Mouse (Mus musculus) layer of hippocampus, postnatal 25 days (tissue): Measurements from ENCODE around the gene Ube2f. TPM values are rescaled to one million over a fixed set of nuclear protein-coding genes. Genes with fewer than 3 reads are reported as not detected.
A peak's percentile ranks its signal among the peaks of the same experiment; 100 is the strongest.

Experiments
- DNase-seq, 2 experiments: peaks; one replicate each; pipeline ENCODE4 v3.0.0; 2022; ENCODE audit warnings: mixed read lengths in 2 of 2, low spot score in 1 of 2; ENCODE audit errors: extremely low spot score in 1 of 2
- total RNA-seq, 2 experiments: library from RNA; stranded (reverse); gene quantifications; 2 replicates each; pipeline ENCODE4 v1.2.3; 2021

Ube2f gene
- total RNA-seq, 2 experiments from 2014 or later: 47.7 to 54.2 TPM

DNA sequence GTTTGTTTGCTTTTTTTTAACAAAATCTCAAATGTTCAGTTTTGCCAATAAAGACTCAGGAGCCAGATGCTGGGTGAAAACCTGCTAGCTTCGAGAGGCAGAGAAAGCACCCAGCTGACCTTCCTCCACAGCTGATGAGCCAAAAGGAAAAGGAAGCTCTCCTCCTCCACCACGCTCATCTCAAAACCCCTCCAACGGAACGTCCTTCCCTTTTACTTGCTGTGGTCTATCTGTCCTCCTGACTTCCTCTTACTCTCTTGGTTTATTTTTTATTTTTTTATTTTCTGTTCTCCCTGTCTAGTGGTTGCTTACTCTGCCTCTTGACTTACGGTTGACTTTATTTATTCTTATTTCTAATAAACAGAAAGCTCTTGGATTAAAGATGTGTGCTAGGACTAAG is 14.7 kb upstream of the Ube2f start:
- no peak for DNase-seq

DNA sequence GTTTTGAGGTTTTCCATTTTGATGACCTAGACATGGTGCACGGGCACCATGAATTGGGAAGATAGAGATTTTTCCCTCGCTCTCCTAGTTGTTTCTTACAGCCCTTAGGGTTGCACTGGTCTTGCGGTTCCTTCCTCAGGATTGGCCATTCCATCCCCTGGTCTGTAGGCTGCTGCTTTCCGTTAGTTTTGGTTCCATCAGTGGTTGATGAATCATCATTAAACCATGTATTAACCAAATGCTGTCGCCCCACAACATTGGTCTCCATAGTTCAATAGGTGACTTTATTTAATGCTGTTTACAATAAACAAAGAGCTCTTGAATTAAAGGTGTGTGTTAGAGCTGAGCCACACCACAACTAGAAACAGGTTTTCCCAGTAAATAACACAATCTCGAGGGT is 12.4 kb upstream of the Ube2f start:
- DNase-seq: no peak

DNA sequence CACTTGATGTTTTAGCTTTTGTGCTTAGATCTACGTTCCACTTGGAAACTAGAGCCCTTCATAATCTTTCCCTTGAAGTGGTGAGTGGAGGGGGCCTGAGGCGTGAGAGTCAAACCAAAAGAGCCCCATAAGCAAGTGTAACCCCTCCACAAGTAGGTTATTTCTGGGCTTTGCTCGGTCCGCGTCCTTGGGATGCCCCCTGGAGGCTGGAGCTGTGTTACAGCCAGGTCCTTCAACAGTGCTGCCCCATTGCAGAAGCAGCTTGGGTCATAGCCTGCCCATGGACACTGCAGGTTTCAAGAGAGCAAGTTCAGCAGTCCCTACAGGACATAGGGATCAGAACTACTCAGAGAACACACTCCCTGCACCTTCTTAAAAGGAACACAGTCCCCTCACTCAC is 11.0 kb upstream of the Ube2f start:
- peak; percentile 30 to 70 for DNase-seq

DNA sequence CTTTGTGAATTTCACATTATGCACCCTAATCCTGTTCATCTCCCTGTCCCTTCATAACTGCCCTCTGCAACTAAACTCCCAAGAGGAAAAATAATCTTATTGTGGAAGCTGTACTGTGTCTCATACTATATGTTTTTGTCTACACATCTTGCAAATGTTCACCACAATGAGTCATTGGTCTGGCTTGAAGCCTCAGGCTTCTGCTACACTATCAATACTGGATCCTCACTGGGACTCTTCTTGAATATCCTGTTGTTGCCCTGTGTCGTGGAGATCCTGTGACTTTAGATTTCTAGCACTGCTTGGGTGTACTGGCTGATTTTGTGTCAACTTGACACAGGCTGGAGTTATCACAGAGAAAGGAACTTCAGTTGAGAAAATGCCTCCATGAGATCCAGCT is 10.3 kb upstream of the Ube2f start:
- no peak for DNase-seq

DNA sequence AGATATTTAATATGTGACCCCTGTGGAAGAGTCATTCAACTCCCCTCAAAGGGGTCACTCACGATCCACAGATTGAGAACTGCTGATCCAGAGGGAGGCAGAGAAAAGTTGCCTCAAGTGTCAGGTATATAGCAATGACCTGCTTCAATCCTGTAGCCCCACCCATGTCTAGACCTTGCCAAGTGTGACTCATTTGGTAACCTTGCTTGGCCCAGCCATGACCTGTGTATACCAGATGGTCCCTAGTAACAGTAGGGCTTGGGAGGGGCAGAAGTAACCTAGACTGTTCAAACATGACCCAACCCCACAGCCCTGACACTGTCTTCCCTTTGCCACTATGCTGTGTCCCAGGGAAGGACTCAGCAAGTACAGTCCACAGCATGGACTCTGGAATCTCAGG is 9.4 kb upstream of the Ube2f start:
- DNase-seq: no peak

DNA sequence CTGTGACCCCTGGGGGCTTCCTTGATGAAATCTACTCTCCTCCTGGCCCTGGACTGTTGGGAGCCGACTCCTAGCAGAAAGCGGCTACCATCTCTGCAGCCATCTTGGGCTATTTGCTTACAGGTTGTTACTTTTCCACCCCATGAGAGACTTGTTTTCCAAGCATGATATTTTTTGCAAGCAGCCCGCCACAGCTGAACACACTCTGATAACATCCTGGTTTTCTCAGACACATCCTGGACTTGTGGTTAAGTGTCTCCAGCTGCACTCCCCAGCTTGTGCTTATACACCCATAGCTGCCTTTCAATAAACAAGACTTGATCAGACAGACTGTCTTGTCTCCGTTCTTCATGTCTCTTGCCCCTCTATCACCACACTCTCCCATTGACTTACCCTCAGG is 8.9 kb upstream of the Ube2f start:
- DNase-seq: no peak

DNA sequence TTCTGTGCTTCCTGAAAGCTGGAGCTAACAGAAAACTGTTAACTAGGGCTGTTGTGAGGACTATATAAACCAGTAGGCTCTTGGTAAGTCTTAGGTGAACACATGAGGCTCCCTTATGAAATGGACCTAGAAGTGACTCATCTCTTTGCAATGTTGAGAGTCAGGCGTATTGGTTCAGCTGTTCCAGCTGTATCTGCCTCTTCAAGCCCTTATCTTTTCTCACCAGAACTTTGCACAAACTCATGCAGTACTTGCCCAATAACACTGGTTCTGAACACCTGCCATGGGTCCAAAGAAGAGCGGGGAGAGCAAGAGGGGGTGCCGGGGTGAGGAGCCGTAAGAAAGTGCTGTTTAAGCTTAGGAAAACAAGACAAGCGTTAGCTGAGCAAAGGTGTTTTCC is 1.9 kb upstream of the Ube2f start:
- no peak for DNase-seq

DNA sequence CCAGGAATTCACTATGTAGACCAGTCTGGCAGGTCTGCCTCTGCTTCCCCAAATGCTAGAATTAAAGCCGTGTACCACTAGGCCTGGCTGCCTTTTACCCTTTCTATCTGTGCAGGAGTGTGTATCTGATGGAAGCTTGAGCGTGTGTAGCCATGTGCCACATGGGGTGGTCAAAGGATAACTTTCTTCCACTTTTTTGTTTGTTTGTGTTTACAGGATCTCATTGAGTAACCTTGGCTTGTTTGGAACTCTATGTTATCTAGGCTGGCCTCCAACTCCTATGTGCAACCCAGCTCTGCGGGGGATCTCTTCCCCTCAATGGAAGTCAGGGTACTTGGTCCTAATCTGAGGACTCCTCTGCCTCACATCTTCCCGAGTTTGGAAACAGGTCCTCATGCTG is 1.1 kb upstream of the Ube2f start:
- no peak for DNase-seq

DNA sequence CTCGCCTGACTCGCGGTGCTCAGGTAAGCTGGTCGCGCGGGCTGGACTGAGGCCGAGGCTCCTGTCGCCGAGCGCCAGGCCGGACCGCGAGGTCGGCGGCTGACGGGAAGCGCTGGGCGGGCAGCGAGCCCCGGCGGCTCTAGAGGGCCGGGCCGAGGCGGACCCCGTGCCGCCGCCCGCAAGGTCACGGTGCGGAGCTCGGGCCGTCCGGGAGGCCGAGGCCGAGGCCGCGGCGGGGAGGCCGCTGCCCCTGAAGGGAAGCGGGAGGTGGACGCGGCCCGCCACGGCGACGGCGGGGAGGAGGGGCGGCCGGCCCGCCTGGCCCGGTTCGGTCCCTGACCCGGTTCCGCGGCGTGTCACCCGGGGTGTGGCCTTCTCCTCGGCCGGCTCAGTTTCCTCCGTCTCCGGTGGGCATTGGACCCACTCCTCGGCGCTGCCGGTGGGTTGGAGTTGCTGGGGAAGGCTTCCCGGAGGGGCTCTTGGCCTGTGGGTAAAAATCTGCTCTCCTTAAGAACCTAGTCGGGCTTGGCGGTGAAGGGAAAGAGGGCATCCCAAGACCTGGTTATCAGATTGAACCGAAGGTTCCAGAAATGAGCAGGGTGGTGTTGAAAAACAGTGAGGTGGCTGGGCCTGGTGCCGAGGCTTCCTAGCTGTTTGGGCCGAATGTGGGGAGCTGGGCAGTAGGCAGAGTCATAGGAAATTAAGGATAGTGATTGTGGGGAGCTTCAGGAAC is 477 bp downstream of the Ube2f start:
- DNase-seq: no peak

DNA sequence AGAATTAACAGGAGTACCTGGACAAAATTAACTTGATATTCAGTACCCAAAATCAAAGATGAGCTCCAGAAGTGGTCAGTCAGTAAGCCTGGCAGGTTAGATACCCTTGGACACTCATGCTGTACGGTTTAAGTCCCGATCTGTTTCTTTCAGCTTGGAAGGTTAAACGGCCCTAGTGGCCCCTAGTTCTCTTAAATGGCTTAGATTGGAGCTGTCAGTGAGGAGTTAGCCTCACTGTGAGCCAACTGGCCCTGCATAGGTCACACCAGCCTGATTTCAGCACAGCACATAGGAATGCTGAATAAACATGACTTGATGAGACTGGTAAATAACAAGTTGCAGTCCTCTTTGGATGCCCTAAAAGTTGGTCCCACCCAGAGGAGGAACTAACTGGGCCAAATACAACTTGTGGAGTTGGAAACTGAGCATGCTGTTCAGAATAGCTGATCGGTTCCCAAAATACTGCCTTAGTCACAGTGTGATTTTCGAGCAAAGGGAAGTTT is 1.1 kb downstream of the Ube2f start:
- DNase-seq: no peak

DNA sequence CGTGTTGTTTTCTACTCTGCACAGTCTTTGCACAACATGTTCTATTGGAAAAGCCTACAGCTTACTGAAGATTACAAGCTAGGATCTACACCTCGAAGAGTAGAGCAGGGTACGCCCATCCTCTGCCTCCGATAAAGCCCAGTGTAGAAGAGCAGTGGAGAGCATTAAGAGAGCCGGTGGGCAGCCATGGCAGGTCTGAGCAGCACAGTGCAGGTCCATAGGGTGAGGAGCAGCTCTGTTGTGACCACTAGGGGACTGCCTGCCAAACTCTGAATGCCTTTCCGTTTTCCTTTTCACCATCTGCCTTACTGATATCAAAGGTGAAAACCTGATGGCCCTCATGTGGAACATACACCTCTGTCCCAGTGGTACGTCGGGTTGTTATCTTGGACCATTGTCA is 1.8 kb downstream of the Ube2f start:
- no peak for DNase-seq

DNA sequence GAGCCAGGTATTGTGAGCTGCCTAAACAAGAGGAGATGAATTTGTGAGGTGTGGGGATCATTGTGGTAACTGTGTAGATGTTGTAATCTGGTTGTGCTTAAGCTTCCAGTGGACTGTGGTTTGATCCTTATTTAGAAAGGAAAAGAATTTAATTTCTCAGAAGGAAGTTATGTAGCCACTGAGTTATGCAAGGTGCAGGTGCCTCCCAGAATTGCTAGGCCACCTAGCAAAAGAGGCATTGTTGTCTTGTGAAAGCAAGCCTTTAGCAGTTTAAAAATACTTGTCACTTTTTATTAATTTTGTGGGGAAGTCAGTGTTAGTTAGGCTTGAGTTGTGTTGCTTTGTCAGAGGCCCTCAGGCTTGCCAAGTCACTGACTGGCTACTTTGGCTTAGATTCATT is 7.8 kb downstream of the Ube2f start:
- DNase-seq: no peak

DNA sequence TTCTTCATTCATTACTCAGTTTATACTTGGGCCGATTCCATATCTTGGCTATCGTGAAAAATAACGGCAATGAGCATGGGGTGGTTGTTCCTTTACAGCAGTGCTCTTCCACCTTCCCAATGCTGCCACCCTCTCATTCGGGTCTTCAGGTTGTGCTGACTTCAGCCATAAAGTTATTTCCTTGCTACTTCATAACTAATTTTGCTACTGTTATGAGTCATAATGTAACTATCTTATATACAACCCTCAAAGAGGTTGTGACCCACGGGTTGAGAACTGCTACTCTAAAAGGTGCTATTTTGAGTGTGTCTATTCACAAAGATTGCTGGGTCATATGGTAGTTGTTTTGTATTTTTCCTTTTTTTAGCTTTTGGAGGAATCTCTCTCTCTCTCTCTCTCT is 9.7 kb downstream of the Ube2f start:
- no peak for DNase-seq

DNA sequence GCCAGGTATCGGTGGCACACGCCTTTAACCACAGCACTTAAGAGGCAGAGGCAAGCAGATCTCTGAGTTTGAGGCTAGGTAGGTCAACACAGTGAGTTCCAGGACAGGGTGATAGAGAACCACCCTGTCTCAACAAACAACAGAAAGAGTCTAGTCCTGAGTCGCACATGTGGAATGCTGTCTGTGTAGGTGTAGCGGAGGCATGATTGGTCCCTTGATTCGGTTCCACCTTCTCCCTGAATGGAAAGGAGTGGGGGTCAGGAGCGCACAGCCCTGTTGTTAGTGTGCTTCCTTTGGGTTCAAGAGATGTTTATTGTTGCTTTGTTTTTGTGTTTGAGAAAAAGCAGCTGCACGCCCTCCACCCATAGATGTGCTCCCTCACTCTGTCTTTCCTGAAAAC is 12.4 kb downstream of the Ube2f start:
- no peak for DNase-seq

DNA sequence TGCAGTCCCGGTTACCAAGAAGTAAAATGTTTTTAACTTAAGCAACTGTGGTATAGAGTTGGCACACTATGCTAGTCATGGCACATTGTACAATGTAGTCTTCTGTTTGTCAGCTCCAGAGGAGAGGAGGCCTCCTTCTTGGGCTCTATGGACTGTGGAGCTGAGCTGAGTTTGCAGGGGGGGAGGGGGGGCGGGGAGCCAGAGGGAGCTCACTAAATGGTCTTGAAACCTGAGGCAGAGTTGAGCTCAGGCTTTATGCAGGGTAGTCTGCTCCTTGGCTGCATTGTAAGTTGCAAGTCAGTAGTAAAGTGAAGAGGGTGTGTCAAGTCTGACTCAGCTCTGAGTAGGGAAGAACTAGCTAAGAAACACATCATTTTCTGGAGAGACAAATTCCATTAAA is 22.2 kb downstream of the Ube2f start:
- DNase-seq: no peak

DNA sequence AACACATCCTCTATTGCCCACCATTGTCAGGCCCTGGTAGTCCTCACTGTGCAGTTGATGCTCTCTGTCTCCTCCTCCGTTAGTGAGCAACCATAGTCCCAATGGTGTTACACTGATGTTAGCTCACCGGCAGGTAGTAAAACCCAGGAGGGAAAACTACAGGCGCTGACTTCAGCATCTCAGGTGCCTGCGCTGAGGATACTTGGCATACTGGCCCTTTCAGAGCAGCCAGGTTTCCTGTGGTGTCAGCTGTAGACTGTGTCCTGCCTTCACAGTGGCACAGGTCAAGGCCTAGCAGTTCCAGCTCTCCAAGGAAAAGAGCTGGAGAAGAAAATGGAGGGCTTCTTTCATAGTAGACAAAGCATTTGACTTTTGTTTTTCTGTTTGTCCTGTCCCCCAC is 26.5 kb downstream of the Ube2f start:
- no peak for DNase-seq

DNA sequence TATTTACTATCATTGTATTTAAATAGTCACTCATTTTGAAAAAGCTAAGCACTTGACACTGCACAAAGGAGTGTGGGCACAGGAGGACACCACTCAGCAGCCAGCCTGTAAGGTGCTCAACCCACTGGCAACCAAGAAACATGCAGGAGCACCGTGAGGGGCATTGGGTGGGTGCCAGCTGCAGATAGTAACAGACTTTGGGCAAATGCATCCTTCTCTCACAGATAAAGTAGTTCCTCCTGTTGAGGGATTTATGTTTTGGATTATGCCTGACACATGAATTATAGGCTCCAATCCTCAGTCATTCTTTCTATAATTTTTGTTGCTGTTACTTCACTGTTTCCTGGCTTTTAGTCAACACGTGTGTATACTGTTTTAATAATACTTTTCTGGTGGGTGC is 27.4 kb downstream of the Ube2f start:
- no peak for DNase-seq

DNA sequence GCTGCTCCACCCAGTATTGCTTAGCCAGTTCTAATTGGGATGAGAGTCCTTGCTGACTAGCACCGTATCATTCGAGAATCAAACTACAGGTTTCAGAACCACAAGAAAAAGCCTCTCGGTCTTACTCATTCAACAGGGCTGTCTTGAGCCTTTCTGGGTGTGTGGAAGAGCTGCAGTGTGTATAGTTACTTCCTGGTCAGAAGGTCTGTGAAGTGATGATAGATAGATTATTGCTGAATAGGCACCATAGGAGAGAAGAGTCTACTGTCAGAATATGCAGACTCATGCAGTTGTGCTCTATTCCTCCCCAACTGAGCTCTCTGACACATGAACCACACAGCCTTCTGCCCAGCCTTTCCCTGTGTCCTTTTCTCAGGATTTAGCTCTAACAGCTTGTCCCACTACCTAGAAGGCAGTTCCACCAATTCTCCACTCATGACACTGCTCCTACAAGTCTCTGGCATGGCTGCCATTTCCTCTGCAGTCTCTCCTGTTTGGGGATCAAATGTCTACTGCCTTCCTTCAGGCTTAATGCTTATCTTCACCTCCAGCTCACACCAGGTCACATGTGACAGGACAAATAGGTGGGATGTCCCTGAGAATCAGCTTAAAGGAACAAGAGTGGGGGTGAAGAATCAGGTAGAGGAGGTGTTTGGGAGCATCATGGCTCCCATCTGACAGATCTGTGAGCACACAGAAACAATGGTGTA is 28.5 kb downstream of the Ube2f start:
- no peak for DNase-seq

DNA sequence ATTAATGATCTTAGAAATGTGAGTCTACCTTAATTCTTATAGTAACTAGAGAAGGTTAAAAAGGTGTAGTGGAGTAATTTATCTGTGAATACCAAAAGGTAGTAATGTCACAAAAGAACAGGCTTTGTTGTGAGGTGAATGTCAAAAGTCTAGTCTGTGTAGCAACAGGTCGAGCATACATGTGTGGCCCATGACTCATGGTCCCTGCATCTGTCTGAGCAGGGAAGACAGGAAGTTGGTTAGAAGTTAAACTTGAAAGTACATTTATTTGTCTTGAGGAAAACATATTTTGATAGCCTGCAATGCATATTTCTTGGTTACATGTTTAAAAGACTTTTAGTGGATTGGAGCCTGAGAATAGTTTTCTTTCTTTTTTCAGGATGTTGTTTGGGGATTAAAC is 29.0 kb downstream of the Ube2f start:
- DNase-seq: no peak

DNA sequence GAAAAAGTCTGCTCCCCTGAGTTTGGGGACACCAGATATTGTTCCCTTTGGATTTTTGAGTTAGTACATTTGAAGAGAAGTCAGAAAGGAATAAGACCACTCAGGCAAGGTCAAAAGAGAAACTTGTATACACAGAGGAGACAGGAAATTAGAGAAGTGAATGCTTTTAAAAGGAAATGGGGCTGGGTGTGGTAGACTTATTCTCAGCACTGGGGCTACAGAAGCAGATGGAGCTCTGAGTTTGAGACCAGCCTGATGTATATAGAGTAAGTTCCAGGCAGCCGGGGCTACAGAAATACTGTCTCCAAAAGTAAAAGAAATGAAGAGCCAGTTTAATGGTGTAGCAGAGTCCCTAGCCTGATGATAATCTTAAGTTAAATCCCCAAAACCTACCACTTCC is 32.5 kb downstream of the Ube2f start:
- DNase-seq: no peak

DNA sequence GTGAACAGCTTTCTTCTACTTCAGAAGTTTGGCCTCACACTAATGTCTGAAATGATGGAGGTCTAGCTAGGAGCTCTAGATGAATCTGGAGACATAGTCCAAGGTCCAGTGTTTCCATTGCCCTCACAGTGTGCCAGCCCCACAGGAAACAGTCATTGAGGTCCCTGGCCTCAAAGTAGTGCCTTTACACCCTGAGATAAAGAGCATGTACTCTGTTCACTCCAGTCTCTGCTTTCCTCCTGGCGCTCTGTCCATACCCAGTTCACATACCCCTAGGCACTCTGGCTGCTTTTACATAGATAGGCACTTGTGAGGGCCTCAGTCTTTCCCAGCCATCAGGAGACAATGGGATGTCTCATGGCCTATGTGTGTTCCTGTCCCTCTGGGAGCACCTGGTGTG is 39.3 kb downstream of the Ube2f start:
- no peak for DNase-seq

DNA sequence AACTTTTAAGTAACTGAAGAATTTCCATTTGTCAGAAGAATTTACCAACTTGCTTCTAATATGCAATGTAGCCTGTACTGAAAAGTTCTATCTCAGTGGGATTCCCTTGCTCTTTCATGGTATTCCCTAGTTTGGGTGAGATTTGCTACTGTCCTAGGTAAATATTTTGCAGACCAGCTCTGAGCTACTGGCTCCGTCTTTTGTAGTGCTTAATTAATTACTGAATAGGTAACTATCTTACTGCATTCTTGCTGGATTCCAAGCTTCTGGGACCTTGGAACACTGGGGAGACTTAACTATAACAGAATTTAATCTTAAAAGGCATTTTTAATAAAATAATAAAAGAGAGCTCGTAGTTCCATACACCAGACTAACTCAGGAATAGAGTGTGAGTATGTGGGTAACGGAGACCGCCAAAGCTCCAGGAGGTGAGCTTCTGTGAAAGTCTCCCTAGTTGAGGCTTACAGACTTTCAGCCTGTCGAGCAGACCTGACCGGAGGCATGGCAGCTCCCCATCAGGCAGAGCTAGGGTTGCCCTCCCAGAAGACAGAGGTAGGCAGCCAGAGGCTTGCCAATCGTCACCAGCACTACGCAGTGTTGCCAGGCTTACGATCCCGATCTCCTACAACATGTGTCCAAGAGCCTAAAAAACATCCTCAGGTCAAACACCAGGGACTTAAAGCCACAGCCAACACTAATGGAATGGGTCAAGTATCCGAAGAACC is 42.2 kb downstream of the Ube2f start:
- no peak for DNase-seq
